Mouse (Mus musculus): ENCODE measurements around the gene Lcor.

DNA sequence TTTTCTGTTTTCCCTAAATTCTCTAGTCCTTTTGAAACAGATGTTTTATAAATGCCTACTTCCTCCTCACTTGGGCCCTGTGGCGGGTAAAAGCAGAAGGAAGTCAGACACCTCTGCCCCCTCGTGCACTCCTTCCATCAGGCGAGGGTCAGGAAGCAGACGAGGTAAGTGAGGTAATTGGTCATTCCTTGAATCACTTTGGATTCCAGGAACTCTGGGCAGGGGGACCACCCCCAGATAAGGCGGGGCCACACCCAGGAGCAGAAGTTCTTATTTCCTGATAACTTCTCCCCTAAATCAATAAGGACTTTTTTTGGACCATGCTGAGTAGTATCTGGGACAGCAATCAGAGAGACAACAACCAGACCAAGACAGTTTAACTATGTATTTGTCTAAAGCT is 36.7 kb upstream of the Lcor start:
- TF ChIP-seq CTCF (IDR thresholded peaks at IDR 0.05; ENCODE audit: low read depth) (no peak), EP300 (IDR thresholded peaks at IDR 0.05; ENCODE audit: low read depth) (no peak)

All from liver, postnatal 0 days (tissue).